Mouse (Mus musculus): ENCODE measurements at regions not wholly inside any gene's neighbourhood (a gene's known extent, or its start where the extent isn't known, plus 50 kb on each side); places are given as distances from the start of the nearest gene placed in this dataset.

GRCm38 (mm10) chr17:84860835-84861234, 70.2 kb upstream of the Lrpprc start:
- no peak for TF ChIP-seq EP300 (IDR thresholded peaks at IDR 0.05; ENCODE audit: insufficient read depth, low read depth, low read length)
- no peak for TF ChIP-seq POLR2A (IDR thresholded peaks at IDR 0.05; ENCODE audit: insufficient read depth, low read length)
- TF ChIP-seq CTCF (IDR thresholded peaks at IDR 0.05; ENCODE audit: low read depth, low read length): no peak
